Mouse (Mus musculus) CD4-positive naive resting alpha-beta T cell, adult 57 days (primary cell): ENCODE results near the gene Myo15. TPM values are rescaled to one million over a fixed set of nuclear protein-coding genes. Genes with fewer than 3 reads are reported as not detected.

ENCODE experiments used
- total RNA-seq: library from RNA; stranded (reverse); gene quantifications from one replicate; pipeline ENCODE4 v1.2.4, GENCODE M21; 2023

Gene Myo15
- total RNA-seq, result 0.62 TPM

GRCm38 (mm10) chr11:60469039-60469438 is at the start of gene Myo15:
Gene Myo15, plus strand, starts transcription at chr11:60469339.

GRCm38 (mm10) chr11:60454080-60454744 is 14.9 kb upstream of the Myo15 start, which contains the start of gene Drg2:
Gene Drg2, plus strand, starts transcription at chr11:60454591.

GRCm38 (mm10) chr11:60536180-60536858 is 67.2 kb downstream of the Myo15 start, which contains the start of gene Alkbh5:
Gene Alkbh5, plus strand, starts transcription at chr11:60536381.

Other genes starting within 250 kb of the Myo15 start
- gene Srebf1, start 246.8 kb upstream of the Myo15 start, total RNA-seq, result 147 TPM
- gene Tom1l2, start 116.4 kb upstream of the Myo15 start, total RNA-seq, result 35.0 TPM
- 0.56 TPM for gene Drc3, start 116.0 kb upstream of the Myo15 start, total RNA-seq
- 26.5 TPM for gene Gid4, start 52.2 kb upstream of the Myo15 start, total RNA-seq
- 37.7 TPM for gene Atpaf2, start 50.9 kb upstream of the Myo15 start, total RNA-seq
- gene Drg2, start 14.7 kb upstream of the Myo15 start, total RNA-seq, result 54.2 TPM
- 65.1 TPM for gene Alkbh5, start 67.0 kb downstream of the Myo15 start, total RNA-seq
- gene Llgl1, start 230.4 kb downstream of the Myo15 start, total RNA-seq, result 37.2 TPM